Mouse (Mus musculus): ENCODE measurements around the gene Dppa3.

- no peak for TF ChIP-seq GATA1 (IDR thresholded peaks at IDR 0.05; ENCODE audit: borderline replicate concordance, low read length)
- TF ChIP-seq FLI1 (IDR thresholded peaks at IDR 0.05; ENCODE audit: low read length), result no peak
Observed at GRCm38 (mm10) chr6:122649903-122650302, 23.7 kb downstream of the Dppa3 start.

All from megakaryocyte, embryonic 14.5 days (primary cell).